Mouse (Mus musculus): ENCODE measurements around the gene Lect2. TPM values are rescaled to one million over a fixed set of nuclear protein-coding genes. Genes with fewer than 3 reads are reported as not detected.
A peak's percentile ranks its signal among the peaks of the same experiment; 100 is the strongest.

Lect2 gene
- total RNA-seq, 1 experiment from 2014 or later = 0.39 TPM

GRCm38 (mm10) chr13:56555957-56556356, 7.7 kb upstream of the Lect2 start:
- DNase-seq = peak; percentile 51

GRCm38 (mm10) chr13:56554409-56554808, 6.1 kb upstream of the Lect2 start:
- no peak for DNase-seq

GRCm38 (mm10) chr13:56553923-56554322, 5.6 kb upstream of the Lect2 start:
- no peak for DNase-seq

GRCm38 (mm10) chr13:56551661-56552060, 3.4 kb upstream of the Lect2 start:
- DNase-seq = no peak

- peak; percentile 58 for DNase-seq
These were observed 2.3 kb upstream of the Lect2 start for GRCm38 (mm10) chr13:56550574-56550973.

- DNase-seq = peak; percentile 66
These were observed 1.1 kb upstream of the Lect2 start for GRCm38 (mm10) chr13:56549364-56549763.

- no peak for DNase-seq
These were observed 3.3 kb downstream of the Lect2 start for GRCm38 (mm10) chr13:56544956-56545355.

- DNase-seq = no peak
These were observed 4.5 kb downstream of the Lect2 start for GRCm38 (mm10) chr13:56543805-56544204.

- DNase-seq = peak; percentile 52
These were observed 8.5 kb downstream of the Lect2 start for GRCm38 (mm10) chr13:56539846-56540245.

- DNase-seq = no peak
These were observed 11.3 kb downstream of the Lect2 start for GRCm38 (mm10) chr13:56537026-56537425.

GRCm38 (mm10) chr13:56535570-56535969, 12.7 kb downstream of the Lect2 start:
- no peak for DNase-seq

- no peak for DNase-seq
These were observed 13.4 kb downstream of the Lect2 start for GRCm38 (mm10) chr13:56534931-56535330.

- DNase-seq = no peak
These were observed 18.6 kb downstream of the Lect2 start for GRCm38 (mm10) chr13:56529685-56530084.

- DNase-seq = no peak
These were observed 19.3 kb downstream of the Lect2 start for GRCm38 (mm10) chr13:56529031-56529430.

- DNase-seq = no peak
These were observed 20.0 kb downstream of the Lect2 start for GRCm38 (mm10) chr13:56528281-56528680.

GRCm38 (mm10) chr13:56527846-56528245, 20.5 kb downstream of the Lect2 start:
- no peak for DNase-seq

- no peak for DNase-seq
These were observed 21.4 kb downstream of the Lect2 start for GRCm38 (mm10) chr13:56526871-56527270.

GRCm38 (mm10) chr13:56522821-56523167, 25.5 kb downstream of the Lect2 start:
- DNase-seq = no peak

- DNase-seq = peak; percentile 97
These were observed 26.1 kb downstream of the Lect2 start, which contains the start of gene Fbxl21 for GRCm38 (mm10) chr13:56522081-56522820. Gene Fbxl21 (plus strand): TSS chr13:56522472.

- DNase-seq = no peak
These were observed 31.5 kb downstream of the Lect2 start for GRCm38 (mm10) chr13:56516816-56517215.

GRCm38 (mm10) chr13:56516311-56516710, 32.0 kb downstream of the Lect2 start:
- DNase-seq = no peak

- no peak for DNase-seq
These were observed 34.7 kb downstream of the Lect2 start for GRCm38 (mm10) chr13:56513595-56513994.

GRCm38 (mm10) chr13:56509796-56510195, 38.5 kb downstream of the Lect2 start:
- DNase-seq = no peak

GRCm38 (mm10) chr13:56506871-56507496, 41.3 kb downstream of the Lect2 start:
- DNase-seq = no peak
